Mouse (Mus musculus) ES-Bruce4 (cell line): ENCODE results near the gene Ptpn11.

Experiments used
- CTCF ChIP-seq: IDR thresholded peaks from one replicate; pipeline ENCODE4 v1.8.1; 2011; ENCODE audit warnings: low read depth, low read length
- POLR2A ChIP-seq: IDR thresholded peaks from one replicate; pipeline ENCODE4 v1.8.1; 2011; ENCODE audit warnings: low read length; ENCODE audit not compliant: insufficient read depth

- TF ChIP-seq CTCF (no peak), POLR2A (no peak)
Observed at GRCm38 (mm10) chr5:121118345-121118744, 72.9 kb downstream of the Ptpn11 start.
